Mouse (Mus musculus) bone marrow macrophage, adult 2 months (primary cell): Measurements from ENCODE around the gene Msi2. TPM values are rescaled to one million over a fixed set of nuclear protein-coding genes. Genes with fewer than 3 reads are reported as not detected.

ENCODE experiments used
- H3K27ac ChIP-seq: 2 replicates; pipeline ENCODE4 v1.5.1; 2012; ENCODE audit warnings: low read depth, low read length; ENCODE audit not compliant: insufficient read depth
- H3K4me1 ChIP-seq: 2 replicates; pipeline ENCODE4 v1.6.1; 2012; ENCODE audit warnings: low read length; ENCODE audit not compliant: control insufficient read depth, insufficient read depth
- H3K4me3 ChIP-seq: 2 replicates; pipeline ENCODE4 v1.5.1; 2012; ENCODE audit warnings: mild to moderate bottlenecking, low read length, moderate library complexity; ENCODE audit not compliant: insufficient read depth
- CTCF ChIP-seq: IDR thresholded peaks from 2 replicates; pipeline ENCODE4 v1.5.1; 2012; ENCODE audit warnings: low read depth, mild to moderate bottlenecking, low read length, moderate library complexity
- POLR2A ChIP-seq: IDR thresholded peaks from 2 replicates; pipeline ENCODE4 v1.6.1; 2012; ENCODE audit warnings: mild to moderate bottlenecking, low read depth, low read length, borderline replicate concordance
- polyA plus RNA-seq: library from polyadenylated mRNA; stranded (reverse); fragments of >200 nt; gene quantifications from 2 replicates; pipeline ENCODE4 v1.2.4, GENCODE M21; 2012; ENCODE audit not compliant: missing spikeins, insufficient read depth, insufficient read length

Msi2 gene
- polyA plus RNA-seq, 1 experiment = 9.8 TPM

GRCm38 (mm10) chr11:88307616-88308543 is 410.4 kb downstream of the Msi2 start:
- no peaks in the 10 kb centered on the region for H3K4me1 ChIP-seq
- TF ChIP-seq CTCF (no peak), POLR2A (no peak)
- H3K27ac ChIP-seq = no peak overlapping the region
- no peak overlapping the region for H3K4me3 ChIP-seq

DNA sequence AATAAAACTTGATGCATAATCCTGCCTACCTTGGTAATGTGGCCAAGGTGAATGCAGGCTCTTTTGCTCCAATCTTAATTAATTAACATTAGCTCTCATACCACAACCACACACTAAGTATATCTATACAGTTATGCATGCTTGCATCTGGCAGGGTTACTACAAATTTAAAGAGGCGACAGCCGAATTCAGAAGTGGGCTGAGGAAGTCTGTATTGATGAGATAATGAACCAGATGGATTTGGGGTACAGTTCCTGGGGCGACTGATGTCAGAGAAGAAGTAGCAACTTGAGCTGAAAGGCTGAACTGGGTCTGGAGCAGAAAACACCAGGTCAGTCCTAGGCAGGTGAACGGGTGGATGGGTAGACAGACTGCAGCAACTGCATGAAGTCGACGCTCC is 412.6 kb downstream of the Msi2 start:
- TF ChIP-seq POLR2A (no peak), CTCF (no peak)
- Histone ChIP-seq H3K4me1 (no peaks in the 10 kb centered on the region), H3K27ac (no peak overlapping the region), H3K4me3 (no peak overlapping the region)

- H3K27ac ChIP-seq = no peak overlapping the region
- H3K4me3 ChIP-seq = no peak overlapping the region
- no peak for TF ChIP-seq POLR2A
- no peak for TF ChIP-seq CTCF
- H3K4me1 ChIP-seq = no peaks in the 10 kb centered on the region
Measured at GRCm38 (mm10) chr11:88301619-88302018, 416.7 kb downstream of the Msi2 start.

GRCm38 (mm10) chr11:88299345-88299744 is 419.0 kb downstream of the Msi2 start:
- no peak for TF ChIP-seq CTCF
- H3K4me3 ChIP-seq = no peak overlapping the region

GRCm38 (mm10) chr11:88297526-88297925 is 420.8 kb downstream of the Msi2 start:
- Histone ChIP-seq H3K4me1 (no peaks in the 10 kb centered on the region), H3K4me3 (no peak overlapping the region), H3K27ac (no peak overlapping the region)
- TF ChIP-seq POLR2A (no peak), CTCF (no peak)

More at GRCm38 (mm10) chr11:88299345-88299744, 419.0 kb downstream of the Msi2 start:
- Histone ChIP-seq H3K27ac (no peak overlapping the region), H3K4me1 (no peaks in the 10 kb centered on the region)

DNA sequence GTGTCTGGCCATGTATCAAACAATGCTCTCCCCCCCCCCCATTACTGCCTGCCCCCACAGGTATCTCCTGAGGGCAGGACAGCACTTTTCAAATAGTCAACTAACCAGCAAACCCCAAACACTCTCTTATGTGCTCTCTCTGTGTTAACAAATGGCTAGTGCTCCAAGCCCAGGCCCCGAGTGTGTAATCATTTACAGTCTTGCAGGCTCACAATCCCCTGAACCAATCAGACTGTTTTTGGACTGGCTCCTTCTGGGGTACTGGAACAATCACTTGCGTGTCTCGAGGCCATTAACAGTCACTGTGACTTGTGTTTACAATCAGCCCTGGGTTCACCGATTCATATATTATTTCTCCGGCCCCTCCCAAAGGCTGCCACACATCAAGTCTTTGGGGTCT is 423.0 kb downstream of the Msi2 start:
- TF ChIP-seq POLR2A (no peak), CTCF (no peak)
- H3K4me1 ChIP-seq = no peaks in the 10 kb centered on the region
- no peak overlapping the region for H3K27ac ChIP-seq
- H3K4me3 ChIP-seq = no peak overlapping the region

GRCm38 (mm10) chr11:88294394-88294710 is 424.0 kb downstream of the Msi2 start:
- no peak overlapping the region for H3K4me3 ChIP-seq
- H3K27ac ChIP-seq = no peak overlapping the region
- H3K4me1 ChIP-seq = no peaks in the 10 kb centered on the region
- no peak for TF ChIP-seq POLR2A

DNA sequence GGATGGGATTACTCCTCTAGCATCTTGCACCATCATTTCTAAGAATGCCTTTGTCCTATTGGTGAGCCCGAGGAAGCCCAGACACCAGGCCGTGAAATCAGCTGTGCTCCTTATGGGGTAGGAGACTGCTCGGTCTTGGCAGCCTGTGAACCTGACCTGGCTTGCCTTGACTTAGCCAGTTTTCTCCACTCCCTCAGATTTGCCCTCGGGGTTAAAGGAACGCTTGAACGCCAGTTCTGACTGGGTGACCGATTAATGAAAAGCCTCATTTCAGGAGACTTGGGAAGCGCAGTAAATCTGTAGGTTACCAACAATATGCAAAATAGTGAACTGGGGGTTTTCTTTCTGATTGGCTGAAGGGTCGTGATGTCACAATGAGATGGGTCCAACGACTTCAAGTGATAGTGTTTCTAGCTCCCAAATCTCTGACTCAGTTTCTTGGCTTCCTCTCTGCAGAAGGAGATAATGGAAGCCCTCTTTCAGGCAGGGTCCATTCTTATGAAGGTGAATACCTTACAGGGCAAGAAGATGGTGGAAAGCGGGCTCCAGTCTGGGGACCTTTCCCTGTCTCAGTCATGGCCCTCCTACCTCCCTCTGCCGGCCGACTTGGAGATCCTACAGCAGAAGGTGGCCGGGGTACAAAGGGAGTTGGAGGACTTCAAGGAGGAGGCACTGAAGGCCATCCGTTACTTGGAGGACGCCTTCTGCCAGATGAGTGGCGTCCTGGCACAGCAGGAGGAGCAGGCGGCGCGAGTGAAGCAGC is 424.5 kb downstream of the Msi2 start, which contains the start of gene Ccdc182:
Gene Ccdc182, plus strand, starts transcription at position 428 of the 763 bp plus-strand sequence.
- H3K4me3 ChIP-seq = no peak within 1 kb of the TSS
- TF ChIP-seq CTCF (no peak), POLR2A (no peak)
- no peaks in the 10 kb centered on the region for H3K4me1 ChIP-seq
- H3K27ac ChIP-seq = no peak within 1 kb of the TSS

DNA sequence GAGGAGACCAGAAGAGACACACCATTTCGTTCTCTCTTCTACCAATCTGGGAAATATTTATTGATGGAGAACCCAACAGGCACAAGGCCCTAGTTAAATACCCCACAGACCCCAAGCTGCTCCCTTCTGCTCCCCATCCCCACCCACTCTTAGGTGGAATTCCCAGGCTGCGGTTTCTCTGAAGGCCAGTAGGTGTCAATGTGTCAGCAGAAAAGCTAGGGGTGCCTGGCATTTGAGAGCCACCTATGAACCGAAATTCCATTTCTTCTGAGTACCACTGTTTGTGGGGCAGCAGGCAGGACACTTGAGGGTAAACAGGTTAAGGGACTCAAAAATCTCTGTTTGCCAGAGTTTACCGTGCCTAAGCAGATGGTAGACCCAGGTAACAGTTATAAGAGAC is 426.6 kb downstream of the Msi2 start:
- Histone ChIP-seq H3K4me3 (no peak overlapping the region), H3K4me1 (no peaks in the 10 kb centered on the region)
- TF ChIP-seq CTCF = no peak
- no peak for TF ChIP-seq POLR2A

GRCm38 (mm10) chr11:88291245-88291644 is 427.1 kb downstream of the Msi2 start:
- H3K4me3 ChIP-seq = no peak overlapping the region
- no peak for TF ChIP-seq POLR2A
- TF ChIP-seq CTCF = no peak
- no peaks in the 10 kb centered on the region for H3K4me1 ChIP-seq
- no peak overlapping the region for H3K27ac ChIP-seq

More for the DNA sequence above, 426.6 kb downstream of the Msi2 start:
- H3K27ac ChIP-seq = no peak overlapping the region

Other genes with a start within 250 kb of the Msi2 start
- 5.6 and 6.9 TPM in 2 replicates for gene Akap1, start 146.1 kb upstream of the Msi2 start, polyA plus RNA-seq
- gene Scpep1, start 237.0 kb upstream of the Msi2 start, polyA plus RNA-seq = 259 and 279 TPM in 2 replicates
- gene Elobl, start 248.4 kb upstream of the Msi2 start, polyA plus RNA-seq = not detected in 2 replicates